Mouse (Mus musculus) megakaryocyte progenitor cell, adult 5-6 weeks (primary cell): Measurements from ENCODE around the gene Gm10750. TPM values are rescaled to one million over a fixed set of nuclear protein-coding genes. Genes with fewer than 3 reads are reported as not detected.
"Not testable (repeated sequence)": the region's sequence is repeated elsewhere in the genome, so short reads cannot be mapped to it uniquely, and the experiment has no call there.

Source experiments
- ATAC-seq: replicated peaks from 2 replicates; pipeline ENCODE4 v1.8.0; 2016; ENCODE audit warnings: mild to moderate bottlenecking, moderate TSS enrichment, inconsistent platforms; ENCODE audit not compliant: poor library complexity
- total RNA-seq, 2 experiments: library from RNA; stranded (forward) in 1 of 2; stranded (reverse) in 1 of 2; fragments of 157-497, 149-512 nt in 1 of 2; fragments of 200-1000 nt in 1 of 2; gene quantifications; 2 replicates each; pipeline versions ENCODE4 v1.2.3 to v1.2.4; 2015 to 2017

The Gm10750 gene
- total RNA-seq (2015) = not detected in 2 replicates
- not detected in 2 replicates for total RNA-seq (2017)

DNA sequence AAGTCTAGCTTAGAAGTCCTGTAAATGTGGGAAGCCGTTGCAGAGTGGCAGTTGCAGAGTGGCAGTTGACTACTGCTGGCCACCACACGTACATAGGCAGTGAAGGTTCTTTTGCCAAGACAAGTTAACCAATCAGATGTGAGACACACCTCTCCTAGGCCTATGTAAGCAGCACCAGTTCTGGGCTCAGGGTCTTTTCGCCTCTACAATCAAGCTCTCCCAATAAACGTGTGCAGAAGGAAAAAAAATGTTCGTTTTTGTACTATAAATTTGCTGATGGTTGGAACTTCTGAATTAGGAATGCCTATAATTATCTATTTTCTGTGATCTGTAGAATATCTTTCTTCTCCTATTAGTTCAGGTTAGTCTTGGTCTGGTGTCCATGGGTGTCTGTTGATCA, at the start of gene Gm10750:
Gm10750 (minus strand) TSS at position 101 of the 400 bp plus-strand sequence.
- not testable (repeated sequence) for ATAC-seq

DNA sequence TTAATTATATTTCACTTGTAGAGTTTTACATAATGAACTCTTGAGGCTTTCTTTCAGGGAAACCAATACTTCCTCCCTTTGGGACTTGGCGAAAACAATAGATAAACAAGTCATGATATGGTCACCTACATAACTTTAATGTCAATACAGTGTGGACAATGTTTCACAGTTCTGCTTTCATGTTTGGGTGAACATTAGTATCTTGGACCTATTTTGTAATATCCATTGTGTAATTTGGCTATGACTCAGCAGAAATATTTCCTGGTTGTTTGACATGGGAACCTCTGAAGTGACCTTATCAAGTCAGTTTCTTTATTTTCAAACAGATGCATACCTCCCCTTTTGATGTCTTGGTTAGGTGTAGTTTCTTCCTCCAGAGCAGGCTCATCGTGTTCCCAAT, 12.2 kb downstream of the Gm10750 start:
- peak; percentile 65 for ATAC-seq

- no peak for ATAC-seq
These were observed 13.9 kb downstream of the Gm10750 start, which contains the start of gene Gm1330 for GRCm38 (mm10) chr2:149003151-149003550. TSS of gene Gm1330 (minus strand) at chr2:149003251.

DNA sequence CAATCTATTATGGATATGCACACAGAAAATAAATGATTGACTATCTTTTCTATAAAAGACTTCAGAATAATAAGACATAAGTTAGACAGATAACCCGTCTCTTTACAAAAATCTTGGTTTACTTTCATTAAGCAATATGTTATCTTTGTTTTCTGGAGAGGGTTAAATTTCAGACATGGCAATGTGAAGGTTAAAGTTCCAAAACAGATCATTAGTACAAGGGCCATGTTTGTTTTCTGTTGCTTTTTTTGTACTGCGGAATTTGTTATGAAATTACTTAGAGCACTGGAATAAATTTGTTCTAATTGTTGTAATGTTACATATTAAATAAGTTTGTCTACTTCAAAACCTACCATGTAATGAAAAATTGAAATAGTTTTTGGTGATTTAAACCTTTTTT, 21.9 kb downstream of the Gm10750 start:
- ATAC-seq = no peak

Other genes starting within 250 kb of the Gm10750 start
- not detected in 2 replicates for gene Cst11, start 245.7 kb downstream of the Gm10750 start, total RNA-seq (2015)
- not detected in 2 replicates for gene Cst11, start 245.7 kb downstream of the Gm10750 start, total RNA-seq (2017)
- not detected in 2 replicates for gene 8030411F24Rik, start 235.2 kb downstream of the Gm10750 start, total RNA-seq (2015)
- not detected in 2 replicates for gene 8030411F24Rik, start 235.2 kb downstream of the Gm10750 start, total RNA-seq (2017)
- gene Cst12, start 227.9 kb downstream of the Gm10750 start, total RNA-seq (2015) = not detected in 2 replicates
- gene Cst12, start 227.9 kb downstream of the Gm10750 start, total RNA-seq (2017) = not detected in 2 replicates
- not detected in 2 replicates for gene Cst8, start 218.5 kb downstream of the Gm10750 start, total RNA-seq (2015)
- not detected in 2 replicates for gene Cst8, start 218.5 kb downstream of the Gm10750 start, total RNA-seq (2017)
- gene Cst13, start 197.2 kb downstream of the Gm10750 start, total RNA-seq (2015) = not detected in 2 replicates
- gene Cst13, start 197.2 kb downstream of the Gm10750 start, total RNA-seq (2017) = not detected in 2 replicates
- not detected in 2 replicates for gene Cst9, start 182.1 kb downstream of the Gm10750 start, total RNA-seq (2015)
- not detected in 2 replicates for gene Cst9, start 182.1 kb downstream of the Gm10750 start, total RNA-seq (2017)
- gene 9230104L09Rik, start 152.2 kb downstream of the Gm10750 start, total RNA-seq (2015) = not detected in 2 replicates
- gene 9230104L09Rik, start 152.2 kb downstream of the Gm10750 start, total RNA-seq (2017) = not detected in 2 replicates
- gene Cst3, start 141.5 kb downstream of the Gm10750 start, total RNA-seq (2015) = 423 and 485 TPM in 2 replicates
- 377 and 496 TPM in 2 replicates for gene Cst3, start 141.5 kb downstream of the Gm10750 start, total RNA-seq (2017)
- gene Gm1330, start 14.0 kb downstream of the Gm10750 start, total RNA-seq (2015) = not detected in 2 replicates
- not detected in 2 replicates for gene Gm1330, start 14.0 kb downstream of the Gm10750 start, total RNA-seq (2017)